Mouse (Mus musculus) bone marrow macrophage, adult 2 months (primary cell): ENCODE measurements around the gene Ogdh.

Source experiments
- CTCF ChIP-seq: IDR thresholded peaks from 2 replicates; pipeline ENCODE4 v1.5.1; 2012; ENCODE audit warnings: low read depth, mild to moderate bottlenecking, low read length, moderate library complexity
- POLR2A ChIP-seq: IDR thresholded peaks from 2 replicates; pipeline ENCODE4 v1.6.1; 2012; ENCODE audit warnings: mild to moderate bottlenecking, low read depth, low read length, borderline replicate concordance

DNA sequence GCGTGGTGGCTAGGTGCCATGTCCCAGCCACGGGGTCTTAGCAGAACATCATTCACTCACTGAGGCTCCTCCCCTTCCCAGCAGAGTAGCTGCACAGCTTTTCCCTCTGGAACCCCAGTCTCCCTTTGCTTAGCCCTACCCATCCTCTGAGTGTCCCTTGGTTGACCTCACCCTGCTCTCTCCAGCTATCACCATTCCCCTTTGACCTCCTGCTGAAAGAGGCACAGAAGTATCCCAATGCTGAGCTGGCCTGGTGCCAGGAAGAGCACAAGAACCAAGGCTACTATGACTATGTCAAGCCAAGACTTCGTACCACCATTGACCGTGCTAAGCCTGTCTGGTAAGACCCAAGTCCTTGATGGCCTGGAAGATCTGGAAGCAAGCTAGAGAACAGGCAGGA is 63.7 kb downstream of the Ogdh start:
- TF ChIP-seq CTCF (no peak), POLR2A (no peak)
